Mouse (Mus musculus) midbrain, embryonic 12.5 days (tissue): Measurements from ENCODE around the gene Frzb. TPM values are rescaled to one million over a fixed set of nuclear protein-coding genes. Genes with fewer than 3 reads are reported as not detected.

Experiments used
- ATAC-seq: fragments of 200-750 bp; cut with Nextera tagmentation; 2 replicates; pipeline ENCODE4 v1.8.0; 2017; ENCODE audit warnings: low read depth, moderate TSS enrichment, moderate library complexity; ENCODE audit not compliant: low FRiP score
- H3K27ac ChIP-seq: fragments of 300-500 bp; sonication (generic); replicated peaks from 2 replicates; pipeline ENCODE4 v1.5.1; 2016; ENCODE audit warnings: mild to moderate bottlenecking
- H3K27me3 ChIP-seq: fragments of 300-500 bp; sonication (generic); 2 replicates; pipeline ENCODE4 v1.6.1; 2016; ENCODE audit warnings: mild to moderate bottlenecking
- H3K36me3 ChIP-seq: fragments of 300-500 bp; sonication (generic); 2 replicates; pipeline ENCODE4 v1.6.1; 2016
- H3K4me1 ChIP-seq: fragments of 300-500 bp; sonication (generic); 2 replicates; pipeline ENCODE4 v1.6.1; 2016
- H3K4me2 ChIP-seq: fragments of 300-500 bp; sonication (generic); replicated peaks from 2 replicates; pipeline ENCODE4 v1.6.1; 2016; ENCODE audit warnings: mild to moderate bottlenecking, moderate library complexity
- H3K4me3 ChIP-seq: fragments of 300-500 bp; sonication (generic); 2 replicates; pipeline ENCODE4 v1.5.1; 2016; ENCODE audit warnings: mild to moderate bottlenecking
- H3K9ac ChIP-seq: fragments of 300-500 bp; sonication (generic); replicated peaks from 2 replicates; pipeline ENCODE4 v1.6.1; 2016; ENCODE audit warnings: mild to moderate bottlenecking, moderate library complexity
- H3K9me3 ChIP-seq: fragments of 300-500 bp; sonication (generic); 2 replicates; pipeline ENCODE4 v1.6.1; 2016; ENCODE audit warnings: mild to moderate bottlenecking
- WGBS: fragments of 180-500 bp; shearing (Covaris S2); methylation state at CpG from one replicate; pipeline ENCODE4 v1.1.7; 2016; 5-methylcytosine and 5-hydroxymethylcytosine counted together
- polyA plus RNA-seq: library from polyadenylated mRNA; unstranded; fragments of >200 nt; fragmentation: Nextera tagmentation; extraction: Ambion mirVana; gene quantifications from 2 replicates; pipeline ENCODE4 v1.2.1, GENCODE M21; 2016

Frzb gene
- polyA plus RNA-seq, 1 experiment from 2014 or later = 6.1 TPM

- no peaks in the 10 kb centered on the region for H3K4me1 ChIP-seq
- ATAC-seq = no peak
- H3K4me2 ChIP-seq = no peak overlapping the region
- no peaks in the 10 kb centered on the region for H3K36me3 ChIP-seq
- no peak overlapping the region for H3K4me3 ChIP-seq
- WGBS = 90% methylated on average over 5 of the region's 5 CpGs
- H3K27me3 ChIP-seq = no peaks in the 10 kb centered on the region
- H3K27ac ChIP-seq = no peak overlapping the region
- no peaks in the 10 kb centered on the region for H3K9me3 ChIP-seq
- H3K9ac ChIP-seq = no peak overlapping the region
These were observed 67.6 kb downstream of the Frzb start for GRCm38 (mm10) chr2:80379848-80380247.

GRCm38 (mm10) chr2:80374892-80375291 lies 72.5 kb downstream of the Frzb start:
- no peak overlapping the region for H3K4me3 ChIP-seq
- H3K27ac ChIP-seq = no peak overlapping the region
- no peak overlapping the region for H3K4me2 ChIP-seq
- no peaks in the 10 kb centered on the region for H3K27me3 ChIP-seq
- H3K9me3 ChIP-seq = no peaks in the 10 kb centered on the region
- no peak overlapping the region for H3K9ac ChIP-seq
- no peaks in the 10 kb centered on the region for H3K36me3 ChIP-seq
- ATAC-seq = no peak
- no peaks in the 10 kb centered on the region for H3K4me1 ChIP-seq

- no peak overlapping the region for H3K4me2 ChIP-seq
- no peak overlapping the region for H3K9ac ChIP-seq
- H3K9me3 ChIP-seq = no peaks in the 10 kb centered on the region
- H3K4me1 ChIP-seq = no peaks in the 10 kb centered on the region
- no peak overlapping the region for H3K4me3 ChIP-seq
- no peak overlapping the region for H3K27ac ChIP-seq
- H3K36me3 ChIP-seq = no peaks in the 10 kb centered on the region
- no peak for ATAC-seq
- no peaks in the 10 kb centered on the region for H3K27me3 ChIP-seq
- 85% methylated on average over 8 of the region's 8 CpGs for WGBS
These were observed 76.0 kb downstream of the Frzb start for GRCm38 (mm10) chr2:80371458-80371857.

Other genes starting within 250 kb of the Frzb start
- gene Prdx6b, start 155.2 kb downstream of the Frzb start, polyA plus RNA-seq = not detected in 2 replicates
- 89.7 and 90.8 TPM in 2 replicates for gene Dnajc10, start 132.2 kb downstream of the Frzb start, polyA plus RNA-seq
- 100 and 110 TPM in 2 replicates for gene Nckap1, start 133.8 kb upstream of the Frzb start, polyA plus RNA-seq
- gene Dusp19, start 169.4 kb upstream of the Frzb start, polyA plus RNA-seq = 19.0 and 19.7 TPM in 2 replicates
- 55.9 and 63.6 TPM in 2 replicates for gene Nup35, start 169.6 kb upstream of the Frzb start, polyA plus RNA-seq